Mouse (Mus musculus) megakaryocyte, embryonic 14.5 days (primary cell): Measurements from ENCODE around the gene Ctc1. TPM values are rescaled to one million over a fixed set of nuclear protein-coding genes. Genes with fewer than 3 reads are reported as not detected.

Experiments
- H3K27me3 ChIP-seq: replicated peaks from 2 replicates; pipeline ENCODE3; 2012; ENCODE audit warnings: inconsistent platforms
- H3K36me3 ChIP-seq: replicated peaks from 2 replicates; pipeline ENCODE3; 2012; ENCODE audit warnings: low read length, inconsistent platforms, mixed read lengths
- H3K4me1 ChIP-seq: 2 replicates; pipeline ENCODE4 v1.6.1; 2012; ENCODE audit warnings: inconsistent platforms
- H3K4me3 ChIP-seq: replicated peaks from 2 replicates; pipeline ENCODE3; 2012; ENCODE audit warnings: moderate library complexity, mild to moderate bottlenecking, inconsistent platforms
- H3K9me3 ChIP-seq: 2 replicates; pipeline ENCODE4 v1.6.1; 2012; ENCODE audit warnings: inconsistent platforms
- FLI1 ChIP-seq: IDR thresholded peaks from 2 replicates; pipeline ENCODE4 v1.6.1; 2012; ENCODE audit warnings: low read length, inconsistent platforms, mixed read lengths
- GATA1 ChIP-seq: IDR thresholded peaks from 3 replicates; pipeline ENCODE4 v1.6.1; 2012; ENCODE audit warnings: mixed read lengths, low read length, inconsistent platforms, borderline replicate concordance
- polyA plus RNA-seq: library from polyadenylated mRNA; stranded (reverse); fragments of >175 nt; gene quantifications from 2 replicates; pipeline ENCODE4 v1.2.3, GENCODE M21; 2012; ENCODE audit warnings: low replicate concordance; ENCODE audit not compliant: insufficient read depth

Ctc1 gene
- polyA plus RNA-seq, 1 experiment, result 56.5 TPM

DNA sequence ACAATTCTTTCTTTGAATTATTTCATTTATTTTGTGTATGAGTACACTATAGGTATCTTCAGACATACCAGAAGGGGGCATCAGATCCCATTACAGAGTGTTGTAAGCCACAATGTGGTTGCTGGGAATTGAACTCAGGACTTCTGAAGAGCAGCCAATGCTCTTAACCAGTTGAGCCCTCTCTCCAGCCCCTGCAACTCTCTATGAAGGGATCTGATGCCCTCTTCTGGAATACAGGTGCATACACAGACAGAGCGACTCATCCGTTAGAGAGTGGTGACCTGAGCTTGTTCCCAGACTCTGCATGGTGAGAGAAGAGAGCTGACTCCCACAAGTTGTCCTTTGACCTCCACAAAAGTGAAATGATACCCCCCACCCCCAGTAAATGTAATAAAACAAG lies 13.1 kb downstream of the Ctc1 start:
- Histone ChIP-seq H3K4me1 (peaks cover 11% of the 10 kb centered on the region; the same call in 1 of the 2 replicates), H3K9me3 (no peaks in the 10 kb centered on the region), H3K36me3 (peaks cover 98% of the 10 kb centered on the region), H3K4me3 (no peak overlapping the region), H3K27me3 (no peaks in the 10 kb centered on the region)
- no peak for TF ChIP-seq GATA1
- TF ChIP-seq FLI1, result no peak

- Histone ChIP-seq H3K27me3 (no peaks in the 10 kb centered on the region), H3K36me3 (peaks cover 78% of the 10 kb centered on the region), H3K9me3 (no peaks in the 10 kb centered on the region), H3K4me3 (no peak overlapping the region), H3K4me1 (peaks cover 25% of the 10 kb centered on the region)
- TF ChIP-seq GATA1 (no peak), FLI1 (no peak)
These were observed 17.8 kb downstream of the Ctc1 start for GRCm38 (mm10) chr11:69033552-69033951.

- H3K4me1 ChIP-seq, result peaks cover 35% of the 10 kb centered on the region
- no peak for TF ChIP-seq FLI1
- TF ChIP-seq GATA1, result no peak
- no peak overlapping the region for H3K4me3 ChIP-seq
- peaks cover 67% of the 10 kb centered on the region for H3K36me3 ChIP-seq
- H3K27me3 ChIP-seq, result no peaks in the 10 kb centered on the region
- H3K9me3 ChIP-seq, result no peaks in the 10 kb centered on the region
These were observed 18.9 kb downstream of the Ctc1 start for GRCm38 (mm10) chr11:69034585-69034984.

- Histone ChIP-seq H3K4me1 (peaks cover 43% of the 10 kb centered on the region), H3K27me3 (no peaks in the 10 kb centered on the region), H3K4me3 (peak overlapping the region; percentile 93), H3K9me3 (no peaks in the 10 kb centered on the region), H3K36me3 (peaks cover 59% of the 10 kb centered on the region)
- TF ChIP-seq GATA1, result no peak
- TF ChIP-seq FLI1, result no peak
These were observed 19.7 kb downstream of the Ctc1 start for GRCm38 (mm10) chr11:69035411-69035810.

GRCm38 (mm10) chr11:69035849-69036248 lies 20.1 kb downstream of the Ctc1 start:
- TF ChIP-seq FLI1 (no peak), GATA1 (no peak)
- peak overlapping the region; percentile 93 for H3K4me3 ChIP-seq
- peaks cover 55% of the 10 kb centered on the region for H3K36me3 ChIP-seq
- H3K9me3 ChIP-seq, result no peaks in the 10 kb centered on the region
- peaks cover 46% of the 10 kb centered on the region for H3K4me1 ChIP-seq
- no peaks in the 10 kb centered on the region for H3K27me3 ChIP-seq

- TF ChIP-seq GATA1 (no peak), FLI1 (no peak)
- no peaks in the 10 kb centered on the region for H3K27me3 ChIP-seq
- no peaks in the 10 kb centered on the region for H3K9me3 ChIP-seq
- H3K4me1 ChIP-seq, result peaks cover 46% of the 10 kb centered on the region
- peaks cover 46% of the 10 kb centered on the region for H3K36me3 ChIP-seq
- peak overlapping the region; percentile 93 for H3K4me3 ChIP-seq
These were observed 20.9 kb downstream of the Ctc1 start for GRCm38 (mm10) chr11:69036486-69037230.

DNA sequence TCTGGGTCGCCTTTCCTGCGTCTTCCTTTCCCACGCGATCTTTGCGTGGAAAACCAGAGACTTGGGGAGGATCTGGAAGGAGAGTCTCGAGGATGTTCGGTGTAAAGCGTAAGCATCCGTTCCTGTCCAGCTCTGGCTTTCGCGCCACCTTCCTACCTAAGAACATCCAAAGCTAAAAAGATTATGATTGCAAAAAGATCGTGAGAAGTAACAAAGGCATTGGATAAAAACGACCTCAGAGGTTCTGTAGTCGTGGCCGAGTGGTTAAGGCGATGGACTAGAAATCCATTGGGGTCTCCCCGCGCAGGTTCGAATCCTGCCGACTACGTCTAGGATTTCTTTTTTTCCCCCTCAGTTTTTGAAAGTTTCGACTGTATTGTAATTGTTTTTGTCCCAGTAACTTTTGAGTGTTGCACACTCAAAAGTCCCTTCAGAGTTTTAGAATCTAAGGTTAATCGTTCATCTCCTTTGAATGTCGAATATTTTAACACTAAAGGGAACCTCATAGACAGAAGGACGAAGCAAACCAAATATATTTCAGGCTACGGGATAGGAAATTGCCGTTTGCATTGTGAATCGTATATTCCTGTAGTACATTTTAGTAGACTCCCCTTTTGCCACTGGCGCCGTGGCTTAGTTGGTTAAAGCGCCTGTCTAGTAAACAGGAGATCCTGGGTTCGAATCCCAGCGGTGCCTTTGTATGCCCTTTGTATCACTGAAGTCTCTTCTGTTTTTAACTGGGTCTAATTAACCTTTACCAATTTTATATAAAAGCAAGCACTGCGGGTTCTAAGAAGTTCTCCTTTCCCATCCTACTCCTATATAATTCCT lies 21.7 kb downstream of the Ctc1 start:
- Histone ChIP-seq H3K9me3 (no peaks in the 10 kb centered on the region), H3K4me3 (peak overlapping the region; percentile 93), H3K36me3 (peaks cover 40% of the 10 kb centered on the region), H3K27me3 (no peaks in the 10 kb centered on the region), H3K4me1 (peaks cover 46% of the 10 kb centered on the region)
- TF ChIP-seq FLI1 (no peak), GATA1 (no peak)

GRCm38 (mm10) chr11:69038173-69038572 lies 22.5 kb downstream of the Ctc1 start:
- no peak for TF ChIP-seq GATA1
- TF ChIP-seq FLI1, result no peak
- Histone ChIP-seq H3K36me3 (peaks cover 33% of the 10 kb centered on the region), H3K9me3 (no peaks in the 10 kb centered on the region), H3K27me3 (no peaks in the 10 kb centered on the region), H3K4me3 (peak overlapping the region; percentile 91), H3K4me1 (peaks cover 47% of the 10 kb centered on the region)

GRCm38 (mm10) chr11:69045531-69046394 lies 30.1 kb downstream of the Ctc1 start, which contains the start of gene Aurkb:
Gene Aurkb (plus strand): TSS chr11:69045647.
- Histone ChIP-seq H3K4me1 (peaks cover 55% of the 10 kb centered on the region), H3K9me3 (no peaks in the 10 kb centered on the region), H3K4me3 (peak within 1 kb of the TSS; percentile 100)

More at GRCm38 (mm10) chr11:69045531-69046394, 30.1 kb downstream of the Ctc1 start, which contains the start of gene Aurkb:
- H3K36me3 ChIP-seq, result peaks cover 34% of the 10 kb centered on the region
- H3K27me3 ChIP-seq, result no peaks in the 10 kb centered on the region
- no peak for TF ChIP-seq GATA1
